Mouse (Mus musculus) kidney, postnatal 0 days (tissue): ENCODE results near the gene Gfod1. TPM values are rescaled to one million over a fixed set of nuclear protein-coding genes. Genes with fewer than 3 reads are reported as not detected.

Source experiments
- ATAC-seq: fragments of 200-750 bp; cut with Nextera tagmentation; replicated peaks from 2 replicates; pipeline ENCODE4 v1.8.0; 2017; ENCODE audit warnings: low read depth, moderate number of reproducible peaks, moderate TSS enrichment, moderate library complexity; ENCODE audit not compliant: low FRiP score
- DNase-seq: peaks from one replicate; pipeline ENCODE4 v3.0.0-alpha.2; 2016; ENCODE audit warnings: low spot score
- H3K27ac ChIP-seq: fragments of 300-500 bp; sonication (generic); 2 replicates; pipeline ENCODE4 v1.5.1; 2014; ENCODE audit warnings: mild to moderate bottlenecking
- H3K27me3 ChIP-seq: fragments of 300-500 bp; sonication (generic); 2 replicates; pipeline ENCODE4 v1.6.1; 2014; ENCODE audit warnings: low read length, mixed read lengths; ENCODE audit not compliant: insufficient read depth
- H3K36me3 ChIP-seq: fragments of 300-500 bp; sonication (generic); 2 replicates; pipeline ENCODE4 v1.6.1; 2014; ENCODE audit warnings: low read length, mixed read lengths; ENCODE audit not compliant: insufficient read depth
- H3K4me1 ChIP-seq: fragments of 300-500 bp; sonication (generic); replicated peaks from 2 replicates; pipeline ENCODE4 v1.6.1; 2014; ENCODE audit warnings: antibody characterized with exemption, low read length, mixed read lengths; ENCODE audit not compliant: insufficient read depth
- H3K4me2 ChIP-seq: fragments of 300-500 bp; sonication (generic); 2 replicates; pipeline ENCODE4 v1.6.1; 2014; ENCODE audit warnings: mild to moderate bottlenecking, low read length, moderate library complexity, mixed read lengths
- H3K4me3 ChIP-seq: fragments of 300-500 bp; sonication (generic); replicated peaks from 2 replicates; pipeline ENCODE4 v1.5.1; 2014; ENCODE audit warnings: low read depth, low read length
- H3K9ac ChIP-seq: fragments of 300-500 bp; sonication (generic); 2 replicates; pipeline ENCODE4 v1.6.1; 2014; ENCODE audit warnings: low read depth, low read length
- H3K9me3 ChIP-seq: fragments of 300-500 bp; sonication (generic); replicated peaks from 2 replicates; pipeline ENCODE4 v1.6.1; 2016; ENCODE audit warnings: low read length, inconsistent platforms, mixed read lengths
- CTCF ChIP-seq: IDR thresholded peaks from 2 replicates; pipeline ENCODE4 v1.5.1; 2016; ENCODE audit warnings: antibody characterized with exemption, low read depth, mild to moderate bottlenecking, moderate library complexity
- WGBS: fragments of 180-500 bp; shearing (Covaris S2); extraction: QIAGEN DNeasy Blood & Tissue Kit; methylation state at CpG from one replicate; pipeline ENCODE4 v1.1.7; 2014; 5-methylcytosine and 5-hydroxymethylcytosine counted together
- polyA plus RNA-seq: library from polyadenylated mRNA; unstranded; fragments of >200 nt; fragmentation: Nextera tagmentation; extraction: Ambion mirVana; gene quantifications from 2 replicates; pipeline ENCODE4 v1.2.1, GENCODE M21; 2015

Gfod1 gene
- polyA plus RNA-seq, 1 experiment from 2014 or later, result 0.34 TPM

DNA sequence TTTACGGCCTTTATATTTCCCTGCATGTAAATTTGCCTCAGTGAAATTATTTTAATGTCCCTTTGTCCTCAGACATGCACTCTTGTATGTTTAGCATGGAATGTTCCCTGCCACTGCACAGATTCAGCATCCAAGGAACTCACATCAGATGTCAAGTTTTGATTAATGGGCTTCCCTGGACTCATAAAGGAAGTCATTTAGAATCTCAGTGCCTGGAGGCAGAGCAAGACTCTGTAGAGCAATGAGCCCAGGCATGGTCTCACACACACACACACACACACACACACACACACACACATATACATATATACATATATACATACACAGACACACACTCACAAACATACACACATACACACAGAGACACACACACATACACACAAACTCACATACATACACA, 81.9 kb downstream of the Gfod1 start:
- Histone ChIP-seq H3K4me2 (no peak overlapping the region), H3K4me1 (no peaks in the 10 kb centered on the region), H3K9ac (no peak overlapping the region), H3K36me3 (no peaks in the 10 kb centered on the region), H3K4me3 (no peak overlapping the region), H3K9me3 (no peaks in the 10 kb centered on the region), H3K27ac (no peak overlapping the region), H3K27me3 (no peaks in the 10 kb centered on the region)
- 84% methylated on average over 1 of the region's 1 CpGs for WGBS
- TF ChIP-seq CTCF, result no peak
- DNase-seq (no peak), ATAC-seq (no peak)

- H3K4me2 ChIP-seq, result no peak overlapping the region
- DNase-seq (no peak), ATAC-seq (no peak)
- H3K27me3 ChIP-seq, result no peaks in the 10 kb centered on the region
- no peaks in the 10 kb centered on the region for H3K9me3 ChIP-seq
- no peak overlapping the region for H3K9ac ChIP-seq
- TF ChIP-seq CTCF, result no peak
- no peak overlapping the region for H3K4me3 ChIP-seq
- H3K4me1 ChIP-seq, result no peaks in the 10 kb centered on the region
- no peaks in the 10 kb centered on the region for H3K36me3 ChIP-seq
- 85% methylated on average over 6 of the region's 6 CpGs for WGBS
- H3K27ac ChIP-seq, result no peak overlapping the region
These were observed 82.7 kb downstream of the Gfod1 start for GRCm38 (mm10) chr13:43221290-43221689.

- Histone ChIP-seq H3K27ac (no peak overlapping the region), H3K4me2 (no peak overlapping the region), H3K27me3 (no peaks in the 10 kb centered on the region), H3K4me1 (no peaks in the 10 kb centered on the region), H3K9ac (no peak overlapping the region), H3K4me3 (no peak overlapping the region), H3K9me3 (no peaks in the 10 kb centered on the region), H3K36me3 (no peaks in the 10 kb centered on the region)
- ATAC-seq (no peak), DNase-seq (no peak)
- 86% methylated on average over 1 of the region's 1 CpGs for WGBS
- TF ChIP-seq CTCF, result no peak
These were observed 83.3 kb downstream of the Gfod1 start for GRCm38 (mm10) chr13:43220635-43221034.

GRCm38 (mm10) chr13:43218764-43219163, 85.2 kb downstream of the Gfod1 start:
- Histone ChIP-seq H3K9ac (no peak overlapping the region), H3K27me3 (no peaks in the 10 kb centered on the region), H3K4me1 (no peaks in the 10 kb centered on the region), H3K9me3 (no peaks in the 10 kb centered on the region), H3K27ac (no peak overlapping the region), H3K4me2 (no peak overlapping the region), H3K4me3 (no peak overlapping the region), H3K36me3 (no peaks in the 10 kb centered on the region)
- TF ChIP-seq CTCF, result no peak
- 43% methylated on average over 4 of the region's 4 CpGs for WGBS
- no peak for ATAC-seq
- DNase-seq, result no peak

DNA sequence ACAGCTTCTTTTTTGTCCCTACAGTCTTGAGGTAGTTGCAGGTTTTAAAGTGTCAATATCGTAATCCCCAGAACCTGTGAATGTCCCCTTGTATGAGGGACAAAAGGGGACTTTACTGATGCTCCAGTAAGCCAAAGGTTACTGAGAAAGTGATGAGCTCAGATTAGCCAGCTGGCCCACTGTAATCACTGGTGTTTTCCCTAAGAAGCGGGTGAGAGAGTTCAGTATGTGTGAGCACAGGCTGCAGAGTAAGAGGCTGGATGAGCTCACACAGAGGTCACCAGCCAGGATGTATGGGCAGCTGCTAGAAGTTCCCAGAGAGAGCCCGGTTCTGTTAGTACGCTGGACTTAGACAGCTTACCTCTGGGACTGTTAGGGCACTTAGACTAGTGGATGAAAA, 85.7 kb downstream of the Gfod1 start:
- Histone ChIP-seq H3K9ac (no peak overlapping the region), H3K27ac (no peak overlapping the region)
- 67% methylated on average over 4 of the region's 4 CpGs for WGBS

DNA sequence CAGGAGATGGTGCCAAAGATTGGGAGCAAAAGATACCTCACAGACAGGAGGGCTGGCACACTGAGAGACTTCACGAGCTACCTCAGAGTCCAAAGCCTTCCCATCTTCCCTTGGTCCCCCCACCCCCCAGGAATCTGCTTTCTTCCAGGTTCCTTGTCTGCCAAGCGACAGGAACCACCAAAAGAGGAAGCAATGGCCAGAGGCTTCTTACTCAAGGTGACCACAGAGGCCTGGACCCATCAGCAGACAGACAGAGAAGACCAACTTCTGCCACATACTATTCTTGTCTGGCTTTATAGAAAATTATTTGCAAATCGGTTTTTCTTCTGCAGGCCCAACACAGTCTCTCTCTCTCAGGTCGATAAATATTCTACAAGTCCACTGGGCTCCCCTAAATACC, 86.3 kb downstream of the Gfod1 start:
- H3K9me3 ChIP-seq, result no peaks in the 10 kb centered on the region
- WGBS, result 80% methylated on average over 4 of the region's 4 CpGs
- DNase-seq (no peak), ATAC-seq (no peak)
- TF ChIP-seq CTCF, result no peak
- H3K27ac ChIP-seq, result no peak overlapping the region
- no peak overlapping the region for H3K4me2 ChIP-seq
- H3K36me3 ChIP-seq, result no peaks in the 10 kb centered on the region
- no peak overlapping the region for H3K9ac ChIP-seq
- no peak overlapping the region for H3K4me3 ChIP-seq
- no peaks in the 10 kb centered on the region for H3K27me3 ChIP-seq
- 0 out of 2 replicates have a peak, but pooled peaks cover 1% of the 10 kb centered on the region for H3K4me1 ChIP-seq

More for the DNA sequence above, 85.7 kb downstream of the Gfod1 start:
- H3K27me3 ChIP-seq, result no peaks in the 10 kb centered on the region
- H3K4me3 ChIP-seq, result no peak overlapping the region
- ATAC-seq, result no peak
- no peak for DNase-seq
- TF ChIP-seq CTCF, result no peak
- H3K36me3 ChIP-seq, result no peaks in the 10 kb centered on the region
- no peak overlapping the region for H3K4me2 ChIP-seq
- no peaks in the 10 kb centered on the region for H3K4me1 ChIP-seq
- H3K9me3 ChIP-seq, result no peaks in the 10 kb centered on the region

GRCm38 (mm10) chr13:43217059-43217458, 86.9 kb downstream of the Gfod1 start:
- ATAC-seq (no peak), DNase-seq (no peak)
- Histone ChIP-seq H3K27ac (no peak overlapping the region), H3K9me3 (no peaks in the 10 kb centered on the region), H3K4me2 (no peak overlapping the region), H3K4me1 (0 out of 2 replicates have a peak, but pooled peaks cover 5% of the 10 kb centered on the region), H3K36me3 (no peaks in the 10 kb centered on the region), H3K27me3 (no peaks in the 10 kb centered on the region), H3K4me3 (no peak overlapping the region), H3K9ac (no peak overlapping the region)
- 74% methylated on average over 8 of the region's 8 CpGs for WGBS
- no peak for TF ChIP-seq CTCF
